Mouse (Mus musculus) embryonic facial prominence, embryonic 14.5 days (tissue): ENCODE results near the gene Slc22a6. TPM values are rescaled to one million over a fixed set of nuclear protein-coding genes. Genes with fewer than 3 reads are reported as not detected.

Experiments
- ATAC-seq: fragments of 200-750 bp; cut with Nextera tagmentation; 2 replicates; pipeline ENCODE4 v1.8.0; 2017; ENCODE audit warnings: low read depth, moderate number of reproducible peaks, moderate TSS enrichment
- DNase-seq: peaks from one replicate; pipeline ENCODE4 v3.0.0-alpha.2; 2015; ENCODE audit warnings: low spot score
- H3K27ac ChIP-seq: fragments of 300-500 bp; sonication (generic); replicated peaks from 2 replicates; pipeline ENCODE4 v1.5.1; 2014; ENCODE audit warnings: low read depth, mild to moderate bottlenecking, low read length, moderate library complexity
- H3K27me3 ChIP-seq: fragments of 300-500 bp; sonication (generic); replicated peaks from 2 replicates; pipeline ENCODE4 v1.6.1; 2014; ENCODE audit warnings: low read length; ENCODE audit not compliant: control insufficient read depth, insufficient read depth
- H3K36me3 ChIP-seq: fragments of 300-500 bp; sonication (generic); 2 replicates; pipeline ENCODE4 v1.6.1; 2014; ENCODE audit warnings: low read length, mixed read lengths; ENCODE audit not compliant: control insufficient read depth, insufficient read depth
- H3K4me1 ChIP-seq: fragments of 300-500 bp; sonication (generic); 2 replicates; pipeline ENCODE4 v1.6.1; 2014; ENCODE audit warnings: antibody characterized with exemption, low read length; ENCODE audit not compliant: control insufficient read depth, insufficient read depth
- H3K4me2 ChIP-seq: fragments of 300-500 bp; sonication (generic); 2 replicates; pipeline ENCODE4 v1.6.1; 2014; ENCODE audit warnings: low read depth, mild to moderate bottlenecking, low read length, moderate library complexity, mixed read lengths
- H3K4me3 ChIP-seq: fragments of 300-500 bp; sonication (generic); 2 replicates; pipeline ENCODE4 v1.5.1; 2014; ENCODE audit warnings: low read depth, mild to moderate bottlenecking, low read length
- H3K9ac ChIP-seq: fragments of 300-500 bp; sonication (generic); 2 replicates; pipeline ENCODE4 v1.6.1; 2014; ENCODE audit warnings: low read depth, mild to moderate bottlenecking, low read length, moderate library complexity, mixed read lengths
- H3K9me3 ChIP-seq: fragments of 300-500 bp; sonication (generic); 2 replicates; pipeline ENCODE4 v1.6.1; 2016; ENCODE audit warnings: low read length; ENCODE audit not compliant: control insufficient read depth
- WGBS: fragments of 180-500 bp; shearing (Covaris S2); extraction: QIAGEN DNeasy Blood & Tissue Kit; methylation state at CpG from one replicate; pipeline ENCODE4 v1.1.7; 2014; 5-methylcytosine and 5-hydroxymethylcytosine counted together
- polyA plus RNA-seq: library from polyadenylated mRNA; unstranded; fragments of >200 nt; fragmentation: Nextera tagmentation; extraction: Ambion mirVana; gene quantifications from 2 replicates; pipeline ENCODE4 v1.2.1, GENCODE M21; 2014

Slc22a6 gene
- polyA plus RNA-seq, 1 experiment from 2014 or later, result 0.67 TPM

GRCm38 (mm10) chr19:8585298-8585697 is 32.5 kb upstream of the Slc22a6 start:
- DNase-seq (no peak), ATAC-seq (no peak)
- Histone ChIP-seq H3K27ac (no peak overlapping the region), H3K36me3 (no peaks in the 10 kb centered on the region), H3K9me3 (no peaks in the 10 kb centered on the region), H3K9ac (no peak overlapping the region), H3K4me3 (no peak overlapping the region), H3K4me1 (no peaks in the 10 kb centered on the region), H3K27me3 (no peaks in the 10 kb centered on the region), H3K4me2 (no peak overlapping the region)
- WGBS, result 85% methylated on average over 3 of the region's 3 CpGs

DNA sequence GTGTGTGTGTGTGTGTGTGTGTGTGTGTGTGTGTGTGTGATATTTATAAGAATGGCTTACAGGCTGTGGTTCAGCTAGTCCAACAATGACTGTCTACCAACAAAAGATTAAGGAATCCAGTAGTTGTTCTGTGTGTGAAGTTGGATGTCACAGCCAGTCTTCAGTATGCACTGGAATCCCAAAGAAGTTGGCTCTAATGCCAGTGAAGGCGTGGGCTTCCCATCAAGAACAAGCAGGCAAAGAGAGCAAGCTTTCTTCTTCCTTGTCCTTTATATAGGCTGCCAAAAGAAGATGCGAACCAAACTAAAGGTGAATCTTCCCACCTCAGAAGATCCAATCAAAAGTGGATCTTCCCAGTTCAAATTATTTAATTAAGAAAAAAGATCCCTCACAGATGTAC is 31.9 kb upstream of the Slc22a6 start:
- 58% methylated on average over 2 of the region's 2 CpGs for WGBS
- Histone ChIP-seq H3K9ac (no peak overlapping the region), H3K4me3 (no peak overlapping the region), H3K4me2 (no peak overlapping the region), H3K4me1 (no peaks in the 10 kb centered on the region), H3K36me3 (no peaks in the 10 kb centered on the region), H3K9me3 (no peaks in the 10 kb centered on the region), H3K27ac (no peak overlapping the region), H3K27me3 (no peaks in the 10 kb centered on the region)
- no peak for ATAC-seq
- DNase-seq, result no peak

GRCm38 (mm10) chr19:8586350-8586749 is 31.5 kb upstream of the Slc22a6 start:
- Histone ChIP-seq H3K9me3 (no peaks in the 10 kb centered on the region), H3K9ac (no peak overlapping the region), H3K27me3 (no peaks in the 10 kb centered on the region), H3K27ac (no peak overlapping the region), H3K4me3 (no peak overlapping the region), H3K4me2 (no peak overlapping the region), H3K4me1 (no peaks in the 10 kb centered on the region), H3K36me3 (no peaks in the 10 kb centered on the region)
- WGBS, result 29% methylated on average over 3 of the region's 3 CpGs
- no peak for DNase-seq
- ATAC-seq, result no peak

DNA sequence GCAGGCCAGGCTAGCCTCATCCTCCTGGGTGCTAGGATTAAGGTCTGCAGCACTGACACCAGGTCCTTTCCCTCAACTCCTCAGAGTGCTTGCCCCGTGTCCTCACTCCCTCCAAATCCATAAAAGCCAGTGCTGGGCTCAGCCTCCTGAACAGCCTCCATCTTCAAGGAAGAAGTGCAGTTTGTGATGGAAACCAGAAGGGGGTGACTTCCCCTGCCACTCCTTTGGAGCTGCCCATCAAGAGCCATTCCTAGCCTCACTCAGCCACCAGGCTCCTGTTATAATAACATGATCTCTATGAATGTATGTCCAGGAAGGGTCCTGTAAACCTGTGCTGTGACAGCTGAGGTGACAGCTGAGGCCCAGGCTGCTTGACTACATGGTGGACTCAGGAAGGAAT is 30.5 kb upstream of the Slc22a6 start:
- Histone ChIP-seq H3K4me3 (no peak overlapping the region), H3K4me1 (no peaks in the 10 kb centered on the region), H3K36me3 (no peaks in the 10 kb centered on the region), H3K9me3 (no peaks in the 10 kb centered on the region), H3K9ac (no peak overlapping the region), H3K27ac (no peak overlapping the region), H3K27me3 (no peaks in the 10 kb centered on the region), H3K4me2 (no peak overlapping the region)
- no peak for DNase-seq
- no peak for ATAC-seq
- 60% methylated on average over 1 of the region's 1 CpGs for WGBS

DNA sequence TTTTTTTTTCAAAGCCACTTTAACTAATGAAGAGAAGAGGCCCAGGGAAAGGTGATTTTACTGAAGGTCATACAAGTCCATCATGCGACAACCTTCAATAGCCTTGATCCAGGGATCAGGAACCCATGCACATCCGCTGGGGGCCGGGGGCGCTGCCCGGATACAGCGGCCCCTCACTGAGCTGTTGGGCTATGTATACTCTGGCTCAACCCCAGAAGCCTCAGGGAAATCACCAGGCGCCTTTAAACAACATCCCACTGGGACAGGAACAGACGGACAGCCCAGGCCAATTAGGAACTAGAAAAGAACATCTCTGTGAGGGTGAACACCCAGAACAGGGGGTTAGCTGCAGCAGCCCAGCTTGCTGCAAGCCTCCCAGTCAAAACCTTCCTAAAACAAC is 26.9 kb upstream of the Slc22a6 start, which contains the start of gene Slc22a8:
TSS of gene Slc22a8 (plus strand) at position 301 of the 400 bp plus-strand sequence.
- no peak within 1 kb of the TSS for H3K27ac ChIP-seq
- H3K27me3 ChIP-seq, result no peaks in the 10 kb centered on the region
- H3K4me2 ChIP-seq, result no peak within 1 kb of the TSS
- H3K9me3 ChIP-seq, result no peaks in the 10 kb centered on the region
- no peak for ATAC-seq
- no peaks in the 10 kb centered on the region for H3K36me3 ChIP-seq
- no peak within 1 kb of the TSS for H3K9ac ChIP-seq
- no peak within 1 kb of the TSS for H3K4me3 ChIP-seq
- peaks cover 4% of the 10 kb centered on the region for H3K4me1 ChIP-seq
- no peak for DNase-seq
- WGBS, result 48% methylated on average over 8 of the region's 8 CpGs

- Histone ChIP-seq H3K4me3 (no peak overlapping the region), H3K27ac (no peak overlapping the region), H3K4me2 (no peak overlapping the region), H3K9ac (no peak overlapping the region), H3K4me1 (peaks cover 4% of the 10 kb centered on the region), H3K36me3 (no peaks in the 10 kb centered on the region), H3K9me3 (no peaks in the 10 kb centered on the region), H3K27me3 (no peaks in the 10 kb centered on the region)
- WGBS, result 44% methylated on average over 2 of the region's 2 CpGs
- no peak for ATAC-seq
- DNase-seq, result peak; percentile 27
These were observed 25.7 kb upstream of the Slc22a6 start for GRCm38 (mm10) chr19:8592155-8592554.

- 65% methylated on average over 6 of the region's 6 CpGs for WGBS
- no peak for DNase-seq
- H3K4me1 ChIP-seq, result peaks cover 4% of the 10 kb centered on the region
- no peak overlapping the region for H3K4me2 ChIP-seq
- H3K9ac ChIP-seq, result no peak overlapping the region
- no peaks in the 10 kb centered on the region for H3K36me3 ChIP-seq
- H3K4me3 ChIP-seq, result no peak overlapping the region
- no peaks in the 10 kb centered on the region for H3K9me3 ChIP-seq
- no peaks in the 10 kb centered on the region for H3K27me3 ChIP-seq
- no peak overlapping the region for H3K27ac ChIP-seq
- no peak for ATAC-seq
These were observed 24.9 kb upstream of the Slc22a6 start for GRCm38 (mm10) chr19:8592873-8593408.

DNA sequence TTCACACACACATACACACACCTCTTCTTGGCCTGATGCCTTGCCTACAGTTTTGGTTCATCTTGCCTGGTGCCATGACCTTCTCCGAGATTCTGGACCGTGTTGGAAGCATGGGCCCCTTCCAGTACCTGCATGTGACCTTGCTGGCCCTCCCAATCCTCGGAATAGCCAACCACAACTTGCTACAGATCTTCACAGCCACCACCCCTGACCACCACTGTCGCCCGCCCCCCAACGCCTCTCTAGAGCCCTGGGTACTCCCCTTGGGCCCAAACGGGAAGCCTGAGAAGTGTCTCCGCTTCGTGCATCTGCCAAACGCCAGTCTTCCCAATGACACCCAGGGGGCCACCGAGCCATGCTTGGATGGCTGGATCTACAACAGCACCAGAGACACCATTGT is 24.0 kb upstream of the Slc22a6 start:
- H3K27me3 ChIP-seq, result no peaks in the 10 kb centered on the region
- 84% methylated on average over 11 of the region's 11 CpGs for WGBS
- no peak overlapping the region for H3K4me2 ChIP-seq
- H3K9ac ChIP-seq, result no peak overlapping the region
- H3K4me3 ChIP-seq, result no peak overlapping the region
- DNase-seq (no peak), ATAC-seq (no peak)
- H3K4me1 ChIP-seq, result peaks cover 4% of the 10 kb centered on the region
- no peaks in the 10 kb centered on the region for H3K36me3 ChIP-seq
- no peaks in the 10 kb centered on the region for H3K9me3 ChIP-seq
- H3K27ac ChIP-seq, result no peak overlapping the region

DNA sequence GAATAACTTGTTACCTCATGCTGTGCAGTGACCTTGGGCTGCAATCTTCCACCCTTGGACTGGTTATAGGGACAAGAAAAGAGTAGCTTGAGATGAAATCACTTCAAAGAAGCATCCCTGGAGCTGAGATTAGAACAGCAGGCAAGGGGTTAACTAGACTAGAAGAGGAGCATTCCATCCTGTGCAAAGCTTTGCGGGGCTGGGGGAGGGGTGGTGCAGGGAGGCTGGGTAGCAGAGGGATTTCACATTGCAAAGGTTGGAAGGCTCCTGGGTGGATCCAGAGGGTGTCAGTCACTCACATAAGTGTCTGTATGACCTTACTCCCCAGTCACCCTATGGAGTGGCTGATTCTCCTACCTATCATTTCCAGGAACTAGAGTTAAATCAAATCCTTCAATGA is 23.3 kb upstream of the Slc22a6 start:
- no peak overlapping the region for H3K9ac ChIP-seq
- no peaks in the 10 kb centered on the region for H3K27me3 ChIP-seq
- no peak overlapping the region for H3K4me2 ChIP-seq
- no peaks in the 10 kb centered on the region for H3K9me3 ChIP-seq
- ATAC-seq (no peak), DNase-seq (no peak)
- no peak overlapping the region for H3K27ac ChIP-seq
- peaks cover 4% of the 10 kb centered on the region for H3K4me1 ChIP-seq
- no peak overlapping the region for H3K4me3 ChIP-seq
- no peaks in the 10 kb centered on the region for H3K36me3 ChIP-seq
- 9% methylated on average over 1 of the region's 1 CpGs for WGBS
